Mouse (Mus musculus) midbrain, postnatal 0 days (tissue): ENCODE results near the gene Bglap. TPM values are rescaled to one million over a fixed set of nuclear protein-coding genes. Genes with fewer than 3 reads are reported as not detected.

ENCODE experiments used
- ATAC-seq: fragments of 200-750 bp; cut with Nextera tagmentation; 2 replicates; pipeline ENCODE4 v1.8.0; 2017; ENCODE audit warnings: moderate number of reproducible peaks, mild to moderate bottlenecking, moderate TSS enrichment, moderate library complexity; ENCODE audit not compliant: low FRiP score
- DNase-seq: peaks from one replicate; pipeline ENCODE4 v3.0.0-alpha.2; 2015; ENCODE audit warnings: low spot score
- H3K27ac ChIP-seq: fragments of 300-500 bp; sonication (generic); 2 replicates; pipeline ENCODE4 v1.5.1; 2014; ENCODE audit warnings: low read depth, mild to moderate bottlenecking, low read length, mixed read lengths
- H3K27me3 ChIP-seq: fragments of 300-500 bp; sonication (generic); 2 replicates; pipeline ENCODE4 v1.6.1; 2014; ENCODE audit warnings: low read length, control low read depth, mixed read lengths; ENCODE audit not compliant: insufficient read depth
- H3K36me3 ChIP-seq: fragments of 300-500 bp; sonication (generic); 2 replicates; pipeline ENCODE4 v1.6.1; 2014; ENCODE audit warnings: low read length, control low read depth, mixed read lengths; ENCODE audit not compliant: insufficient read depth
- H3K4me1 ChIP-seq: fragments of 300-500 bp; sonication (generic); 2 replicates; pipeline ENCODE4 v1.6.1; 2014; ENCODE audit warnings: mild to moderate bottlenecking, control low read depth, antibody characterized with exemption, low read length, mixed read lengths; ENCODE audit not compliant: insufficient read depth
- H3K4me2 ChIP-seq: fragments of 300-500 bp; sonication (generic); 2 replicates; pipeline ENCODE4 v1.6.1; 2014; ENCODE audit warnings: low read depth, mild to moderate bottlenecking, low read length, mixed read lengths; ENCODE audit not compliant: poor library complexity, severe bottlenecking
- H3K4me3 ChIP-seq: fragments of 300-500 bp; sonication (generic); 2 replicates; pipeline ENCODE4 v1.5.1; 2014; ENCODE audit warnings: low read depth, mild to moderate bottlenecking, low read length, moderate library complexity
- H3K9ac ChIP-seq: fragments of 300-500 bp; sonication (generic); replicated peaks from 2 replicates; pipeline ENCODE4 v1.6.1; 2014; ENCODE audit warnings: mild to moderate bottlenecking, low read length, moderate library complexity, mixed read lengths; ENCODE audit not compliant: poor library complexity, severe bottlenecking
- H3K9me3 ChIP-seq: fragments of 300-500 bp; sonication (generic); 2 replicates; pipeline ENCODE4 v1.6.1; 2016; ENCODE audit warnings: low read length, control low read depth
- CTCF ChIP-seq: IDR thresholded peaks from 2 replicates; pipeline ENCODE4 v1.5.1; 2016; ENCODE audit warnings: antibody characterized with exemption, mild to moderate bottlenecking
- WGBS: fragments of 180-500 bp; shearing (Covaris S2); extraction: QIAGEN DNeasy Blood & Tissue Kit; methylation state at CpG from one replicate; pipeline ENCODE4 v1.1.7; 2014; 5-methylcytosine and 5-hydroxymethylcytosine counted together
- polyA plus RNA-seq: library from polyadenylated mRNA; unstranded; fragments of >200 nt; fragmentation: Nextera tagmentation; extraction: Ambion mirVana; gene quantifications from 2 replicates; pipeline ENCODE4 v1.2.1, GENCODE M21; 2015
- total RNA-seq: library from RNA; depleted of rRNA; stranded (reverse); fragments of >200 nt; gene quantifications from 2 replicates; pipeline ENCODE4 v1.2.3, GENCODE M21; 2014

The Bglap gene
- total and polyA plus RNA-seq, 2 experiments from 2014 or later: not detected

GRCm38 (mm10) chr3:88359584-88359983 is 24.7 kb downstream of the Bglap start:
- H3K27ac ChIP-seq: no peak overlapping the region
- no peak overlapping the region for H3K9ac ChIP-seq
- peaks cover 73% of the 10 kb centered on the region for H3K36me3 ChIP-seq
- no peaks in the 10 kb centered on the region for H3K27me3 ChIP-seq
- WGBS: 65% methylated on average over 5 of the region's 5 CpGs
- H3K4me3 ChIP-seq: no peak overlapping the region
- ATAC-seq (no peak), DNase-seq (no peak)
- H3K4me1 ChIP-seq: no peaks in the 10 kb centered on the region
- no peak for TF ChIP-seq CTCF
- no peaks in the 10 kb centered on the region for H3K9me3 ChIP-seq
- H3K4me2 ChIP-seq: no peak overlapping the region

DNA sequence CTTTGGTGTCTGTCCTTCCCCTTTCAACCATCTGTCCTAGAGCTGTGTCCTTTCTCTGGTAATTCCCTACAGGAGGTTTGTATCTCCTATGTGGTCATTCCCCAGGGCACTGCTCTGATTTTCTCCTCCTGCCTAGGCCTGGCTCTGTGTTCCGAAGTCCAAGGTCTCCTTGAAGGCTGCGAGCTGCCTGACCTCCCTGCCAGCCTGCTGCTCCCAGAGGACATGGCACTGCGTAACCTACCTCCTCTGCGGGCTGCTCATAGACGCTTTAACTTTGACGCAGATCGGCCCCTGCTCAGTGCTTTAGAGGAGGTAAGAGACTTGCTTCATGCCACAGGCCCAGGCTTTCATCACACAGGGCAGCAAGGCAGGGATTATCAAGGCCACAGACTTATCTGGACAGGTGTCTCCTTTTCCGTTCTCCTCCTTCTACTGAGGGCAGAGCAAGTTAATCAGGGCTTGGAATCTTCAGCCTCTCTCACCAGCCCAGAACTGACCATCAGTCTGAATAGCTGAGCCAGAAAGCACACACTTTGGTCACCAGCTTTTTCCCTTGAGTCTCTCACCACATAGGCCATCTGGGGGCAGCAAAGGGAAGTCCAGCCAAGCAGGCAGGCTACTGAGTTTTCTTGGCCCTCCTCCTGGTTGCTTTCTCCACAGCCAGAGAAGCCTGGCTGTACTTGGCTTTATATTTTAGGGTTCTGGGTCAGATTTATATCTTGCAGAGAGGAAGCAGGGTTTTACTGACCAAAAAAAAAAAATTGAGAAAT is 29.7 kb downstream of the Bglap start:
- no peaks in the 10 kb centered on the region for H3K27me3 ChIP-seq
- DNase-seq (peak; percentile 24), ATAC-seq (no peak)
- H3K36me3 ChIP-seq: peaks cover 88% of the 10 kb centered on the region
- H3K4me1 ChIP-seq: no peaks in the 10 kb centered on the region
- H3K9ac ChIP-seq: no peak overlapping the region
- no peak overlapping the region for H3K4me2 ChIP-seq
- TF ChIP-seq CTCF: peak; percentile 42
- H3K4me3 ChIP-seq: no peak overlapping the region
- H3K9me3 ChIP-seq: no peaks in the 10 kb centered on the region
- 96% methylated on average over 8 of the region's 8 CpGs for WGBS
- H3K27ac ChIP-seq: no peak overlapping the region

DNA sequence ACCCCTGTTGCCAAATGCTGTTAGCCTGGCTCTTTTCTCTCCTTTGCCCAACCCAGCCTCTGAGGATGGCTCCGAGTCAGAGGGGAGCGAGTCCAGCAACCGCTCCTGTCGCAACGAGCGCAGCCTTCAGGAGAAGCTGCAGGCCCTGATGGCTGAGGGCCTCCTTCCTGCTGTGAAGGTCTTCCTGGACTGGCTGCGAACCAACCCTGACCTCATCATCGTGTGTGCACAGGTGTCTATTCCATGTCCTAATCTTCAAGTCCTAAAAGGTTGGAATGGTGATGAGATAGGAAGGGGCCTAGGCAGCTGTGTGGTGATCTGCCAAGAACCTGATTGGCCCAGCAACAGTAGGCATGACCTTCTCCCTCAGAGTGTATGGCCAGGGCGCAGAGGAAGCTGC is 31.4 kb downstream of the Bglap start:
- Histone ChIP-seq H3K4me3 (no peak overlapping the region), H3K9ac (no peak overlapping the region), H3K36me3 (peaks cover 88% of the 10 kb centered on the region), H3K27me3 (no peaks in the 10 kb centered on the region), H3K27ac (no peak overlapping the region), H3K9me3 (no peaks in the 10 kb centered on the region), H3K4me2 (no peak overlapping the region), H3K4me1 (no peaks in the 10 kb centered on the region)
- TF ChIP-seq CTCF: no peak
- no peak for ATAC-seq
- 93% methylated on average over 9 of the region's 9 CpGs for WGBS
- no peak for DNase-seq

DNA sequence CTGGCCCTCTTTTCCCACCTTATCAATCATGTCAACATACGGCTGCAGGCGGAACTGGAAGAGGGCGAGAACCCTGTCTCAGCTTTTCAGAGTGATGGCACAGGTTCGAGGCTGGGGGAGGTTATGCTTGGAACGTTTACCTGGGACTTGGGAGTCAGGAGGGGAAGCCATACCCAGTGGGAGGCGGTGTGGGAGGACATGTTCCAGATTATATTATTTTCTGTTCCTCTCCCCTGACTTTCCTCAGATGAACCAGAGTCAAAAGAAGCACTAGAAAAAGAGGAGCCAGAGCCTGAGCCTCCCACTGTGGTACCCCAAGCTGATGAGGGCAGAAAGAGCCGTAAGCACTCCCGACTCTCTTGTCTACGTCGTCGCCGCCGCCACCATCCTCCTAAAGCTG is 33.5 kb downstream of the Bglap start:
- Histone ChIP-seq H3K9me3 (no peaks in the 10 kb centered on the region), H3K27ac (no peak overlapping the region), H3K36me3 (peaks cover 93% of the 10 kb centered on the region), H3K9ac (no peak overlapping the region), H3K4me1 (no peaks in the 10 kb centered on the region), H3K4me3 (no peak overlapping the region), H3K27me3 (no peaks in the 10 kb centered on the region), H3K4me2 (no peak overlapping the region)
- ATAC-seq (no peak), DNase-seq (no peak)
- WGBS: 95% methylated on average over 13 of the region's 13 CpGs
- no peak for TF ChIP-seq CTCF

DNA sequence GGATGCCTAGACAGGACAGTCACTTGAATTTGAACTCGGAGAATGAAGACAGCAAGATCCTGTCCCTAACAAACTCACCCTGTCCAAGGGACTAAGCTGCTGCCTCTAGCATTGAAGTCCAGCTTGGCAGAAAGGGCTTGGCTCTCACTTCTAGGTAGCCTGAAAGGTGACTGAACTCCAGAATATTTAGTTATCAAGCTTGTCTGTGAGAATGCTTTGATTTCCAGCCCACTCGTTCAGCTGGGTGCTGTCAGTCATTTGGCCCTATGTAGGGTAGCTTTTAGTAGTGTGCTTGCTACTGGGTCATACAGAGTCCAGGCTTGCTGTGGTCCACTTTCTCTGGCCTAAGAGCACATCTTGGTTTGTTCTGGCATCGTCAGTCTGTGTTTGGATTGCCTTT is 45.3 kb downstream of the Bglap start:
- Histone ChIP-seq H3K4me2 (no peak overlapping the region), H3K27ac (no peak overlapping the region), H3K4me1 (peaks cover 9% of the 10 kb centered on the region; the same call in 1 of the 2 replicates), H3K4me3 (no peak overlapping the region), H3K9me3 (no peaks in the 10 kb centered on the region), H3K27me3 (no peaks in the 10 kb centered on the region), H3K36me3 (peaks cover 24% of the 10 kb centered on the region), H3K9ac (no peak overlapping the region)
- no peak for TF ChIP-seq CTCF
- WGBS: 79% methylated on average over 3 of the region's 3 CpGs
- DNase-seq (no peak), ATAC-seq (no peak)

DNA sequence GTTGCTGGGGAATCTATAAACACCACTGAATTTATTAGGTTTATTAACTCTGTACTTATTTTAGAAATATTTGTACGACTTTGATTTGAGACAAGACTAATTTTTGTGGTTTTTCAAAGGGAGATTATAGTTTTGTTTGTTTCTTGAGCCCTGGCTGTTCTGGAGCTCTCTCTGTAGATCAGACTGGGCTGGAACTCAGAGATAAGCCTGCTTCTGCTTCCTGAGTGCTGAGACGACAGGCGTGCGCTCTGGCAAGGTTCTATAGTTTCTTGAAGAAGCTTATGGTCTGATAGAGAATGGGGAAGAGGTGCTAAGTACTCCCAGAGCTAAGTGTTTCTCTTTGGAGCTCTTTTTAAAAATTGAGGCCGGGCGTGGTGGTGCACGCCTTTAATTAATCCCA is 45.9 kb downstream of the Bglap start:
- WGBS: 93% methylated on average over 7 of the region's 7 CpGs
- ATAC-seq (no peak), DNase-seq (no peak)
- Histone ChIP-seq H3K4me2 (no peak overlapping the region), H3K9me3 (no peaks in the 10 kb centered on the region), H3K4me3 (no peak overlapping the region), H3K27ac (no peak overlapping the region), H3K4me1 (peaks cover 9% of the 10 kb centered on the region; the same call in 1 of the 2 replicates), H3K9ac (no peak overlapping the region), H3K27me3 (no peaks in the 10 kb centered on the region), H3K36me3 (peaks cover 17% of the 10 kb centered on the region)
- no peak for TF ChIP-seq CTCF
